Mouse (Mus musculus) CH12.LX (cell line): ENCODE measurements at regions not wholly inside any gene's neighbourhood (a gene's known extent, or its start where the extent isn't known, plus 50 kb on each side); places are given as distances from the start of the nearest gene placed in this dataset.

Source experiments
- CTCF ChIP-seq, 2 experiments: IDR thresholded peaks in 1 of 2; conservative IDR thresholded peaks in 1 of 2; 2 replicates each; pipeline ENCODE4 v1.5.1; 2011 to 2012; ENCODE audit warnings: low read depth in 2 of 2, low read length in 2 of 2, improper control_type of control experiment in 1 of 2, inconsistent platforms in 1 of 2, mild to moderate bottlenecking in 1 of 2, moderate library complexity in 1 of 2
- JUN ChIP-seq: IDR thresholded peaks from 2 replicates; pipeline ENCODE4 v1.6.1; 2011; ENCODE audit warnings: low read depth, mild to moderate bottlenecking, low read length, improper control_type of control experiment, moderate library complexity; ENCODE audit not compliant: insufficient read depth
- MAX ChIP-seq: IDR thresholded peaks from 2 replicates; pipeline ENCODE4 v1.6.1; 2011; ENCODE audit warnings: low read length, improper control_type of control experiment
- POLR2A ChIP-seq: IDR thresholded peaks from 2 replicates; pipeline ENCODE4 v1.6.1; 2011; ENCODE audit warnings: low read depth, mild to moderate bottlenecking, improper control_type of control experiment, low read length
- POLR2AphosphoS2 ChIP-seq: IDR thresholded peaks from 2 replicates; pipeline ENCODE4 v1.6.1; 2011; ENCODE audit warnings: low read depth, low read length, improper control_type of control experiment
- UBTF ChIP-seq: IDR thresholded peaks from 2 replicates; pipeline ENCODE4 v1.6.1; 2012; ENCODE audit warnings: low read depth, mild to moderate bottlenecking, inconsistent platforms, low read length, improper control_type of control experiment, moderate library complexity

DNA sequence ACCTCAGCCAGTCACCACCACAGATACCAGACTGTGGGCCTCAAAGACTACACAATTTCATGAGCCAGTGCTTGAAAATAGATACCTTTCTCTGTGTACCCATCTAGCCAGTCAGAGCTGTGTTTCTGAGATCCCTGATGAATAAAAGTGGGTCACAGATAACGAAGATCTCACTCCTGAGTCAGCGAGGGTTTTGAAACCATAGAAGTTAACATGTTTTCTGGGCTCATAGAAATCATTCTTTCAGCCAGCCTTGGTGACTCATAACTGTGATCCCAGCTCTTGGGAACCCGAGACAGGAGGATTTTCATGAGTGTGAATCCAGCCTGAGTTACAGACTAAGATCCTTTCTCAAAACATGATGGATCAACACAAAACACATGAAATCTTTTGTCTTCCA, 118.1 kb downstream of the Gm11077 start:
- TF ChIP-seq MAX (no peak), CTCF (conservative IDR thresholded peaks at IDR 0.05 in 1 of 2, IDR thresholded peaks at IDR 0.05 in 1 of 2; ENCODE audit: low read depth in 2 of 2, low read length in 2 of 2) (no peak), UBTF (no peak), JUN (no peak), POLR2A (no peak), POLR2AphosphoS2 (no peak)
